Mouse (Mus musculus) forebrain, embryonic 11.5 days (tissue): ENCODE results near the gene Clcn6. TPM values are rescaled to one million over a fixed set of nuclear protein-coding genes. Genes with fewer than 3 reads are reported as not detected.

Experiments used
- ATAC-seq: fragments of 200-750 bp; cut with Nextera tagmentation; replicated peaks from 2 replicates; pipeline ENCODE4 v1.8.0; 2017; ENCODE audit warnings: moderate TSS enrichment; ENCODE audit not compliant: low FRiP score
- DNase-seq: peaks from one replicate; pipeline ENCODE4 v3.0.0-alpha.2; 2017; ENCODE audit warnings: low spot score
- H3K27ac ChIP-seq: fragments of 300-500 bp; sonication (generic); 2 replicates; pipeline ENCODE4 v1.5.1; 2014; ENCODE audit warnings: low read depth, low read length
- H3K27me3 ChIP-seq: fragments of 300-500 bp; sonication (generic); 2 replicates; pipeline ENCODE4 v1.6.1; 2014; ENCODE audit warnings: mild to moderate bottlenecking, low read length, mixed read lengths; ENCODE audit not compliant: control insufficient read depth, insufficient read depth
- H3K36me3 ChIP-seq: fragments of 300-500 bp; sonication (generic); 2 replicates; pipeline ENCODE4 v1.6.1; 2014; ENCODE audit warnings: mild to moderate bottlenecking, low read length, moderate library complexity, mixed read lengths; ENCODE audit not compliant: control insufficient read depth, insufficient read depth
- H3K4me1 ChIP-seq: fragments of 300-500 bp; sonication (generic); replicated peaks from 2 replicates; pipeline ENCODE4 v1.6.1; 2014; ENCODE audit warnings: low read length, mixed read lengths; ENCODE audit not compliant: control insufficient read depth, insufficient read depth
- H3K4me2 ChIP-seq: fragments of 300-500 bp; sonication (generic); 2 replicates; pipeline ENCODE4 v1.6.1; 2014; ENCODE audit warnings: low read depth, mild to moderate bottlenecking, low read length, moderate library complexity, mixed read lengths; ENCODE audit not compliant: severe bottlenecking
- H3K4me3 ChIP-seq: fragments of 300-500 bp; sonication (generic); 2 replicates; pipeline ENCODE4 v1.5.1; 2014; ENCODE audit warnings: low read depth, low read length
- H3K9ac ChIP-seq: fragments of 300-500 bp; sonication (generic); 2 replicates; pipeline ENCODE4 v1.6.1; 2014; ENCODE audit warnings: low read length
- H3K9me3 ChIP-seq: fragments of 300-500 bp; sonication (generic); 2 replicates; pipeline ENCODE4 v1.6.1; 2016; ENCODE audit warnings: low read length, mixed read lengths; ENCODE audit not compliant: control insufficient read depth
- WGBS: fragments of 180-500 bp; shearing (Covaris S2); extraction: QIAGEN DNeasy Blood & Tissue Kit; methylation state at CpG from one replicate; pipeline ENCODE4 v1.1.7; 2014; 5-methylcytosine and 5-hydroxymethylcytosine counted together
- polyA plus RNA-seq: library from polyadenylated mRNA; unstranded; fragments of >200 nt; fragmentation: Nextera tagmentation; extraction: Ambion mirVana; gene quantifications from 2 replicates; pipeline ENCODE4 v1.2.1, GENCODE M21; 2014

The Clcn6 gene
- polyA plus RNA-seq: 14.6 and 15.5 TPM in 2 replicates

GRCm38 (mm10) chr4:148038600-148039253 is at the start of gene Clcn6, which contains the start of gene Mthfr:
TSS of gene Clcn6 (minus strand) at chr4:148038821.
TSS of gene Mthfr (plus strand) at chr4:148039077.
- Histone ChIP-seq H3K4me2 (peak within 1 kb of the TSS; percentile 67), H3K9me3 (no peaks in the 10 kb centered on the region), H3K9ac (peak within 1 kb of the TSS; percentile 78), H3K4me3 (peak within 1 kb of the TSS; percentile 89), H3K36me3 (no peaks in the 10 kb centered on the region; the same call in 1 of the 2 replicates), H3K4me1 (peaks cover 13% of the 10 kb centered on the region), H3K27ac (peak within 1 kb of the TSS; percentile 50; the same call in 1 of the 2 replicates), H3K27me3 (no peaks in the 10 kb centered on the region)
- peak; percentile 97 for ATAC-seq
- DNase-seq: peak; percentile 100
- under 1% methylated on average over 54 of the region's 54 CpGs for WGBS

GRCm38 (mm10) chr4:148087907-148088527 is 49.4 kb upstream of the Clcn6 start, which contains the start of gene Agtrap:
TSS of gene Agtrap (minus strand) at chr4:148088031.
- H3K9me3 ChIP-seq: no peaks in the 10 kb centered on the region
- peak within 1 kb of the TSS; percentile 63 for H3K4me3 ChIP-seq
- peak within 1 kb of the TSS; percentile 83 for H3K4me2 ChIP-seq
- H3K27me3 ChIP-seq: no peaks in the 10 kb centered on the region
- 5% methylated on average over 34 of the region's 34 CpGs for WGBS
- ATAC-seq: peak; percentile 94
- DNase-seq: peak; percentile 95
- H3K27ac ChIP-seq: no peak within 1 kb of the TSS
- H3K36me3 ChIP-seq: no peaks in the 10 kb centered on the region
- H3K4me1 ChIP-seq: peaks cover 12% of the 10 kb centered on the region; the same call in 1 of the 2 replicates
- peak within 1 kb of the TSS; percentile 77 for H3K9ac ChIP-seq

- ATAC-seq: peak; percentile 73
- Histone ChIP-seq H3K9ac (peak overlapping the region; percentile 77), H3K4me1 (peaks cover 12% of the 10 kb centered on the region; the same call in 1 of the 2 replicates)
These were observed 48.7 kb upstream of the Clcn6 start for GRCm38 (mm10) chr4:148087091-148087906.

DNA sequence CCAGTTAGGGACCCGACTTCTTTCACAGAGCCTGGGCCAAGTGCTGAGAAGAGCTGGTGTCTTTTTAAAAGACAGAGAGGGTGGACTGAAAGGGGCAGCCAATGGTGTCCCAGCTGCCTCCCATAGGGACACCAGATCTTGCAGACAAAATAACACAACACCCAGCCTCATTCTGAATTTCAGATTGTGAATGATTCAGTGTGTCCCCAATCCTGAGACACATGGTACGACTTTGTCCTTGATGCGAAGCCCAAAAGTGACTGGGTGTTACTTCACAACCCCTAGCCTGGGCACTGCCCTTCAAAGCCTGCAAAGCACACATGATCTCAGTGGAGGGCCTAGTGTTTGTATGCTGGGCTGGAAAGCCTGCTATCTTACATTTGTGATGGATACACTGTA is 47.3 kb upstream of the Clcn6 start:
- Histone ChIP-seq H3K27me3 (no peaks in the 10 kb centered on the region), H3K4me1 (peaks cover 12% of the 10 kb centered on the region; the same call in 1 of the 2 replicates), H3K27ac (no peak overlapping the region), H3K4me2 (no peak overlapping the region), H3K4me3 (no peak overlapping the region), H3K9me3 (no peaks in the 10 kb centered on the region), H3K9ac (no peak overlapping the region), H3K36me3 (no peaks in the 10 kb centered on the region)
- ATAC-seq (no peak), DNase-seq (no peak)
- WGBS: 82% methylated on average over 3 of the region's 3 CpGs

More at GRCm38 (mm10) chr4:148087091-148087906, 48.7 kb upstream of the Clcn6 start:
- no peaks in the 10 kb centered on the region for H3K36me3 ChIP-seq
- no peaks in the 10 kb centered on the region for H3K9me3 ChIP-seq
- peak overlapping the region; percentile 63 for H3K4me3 ChIP-seq
- WGBS: 3% methylated on average over 30 of the region's 30 CpGs
- peak overlapping the region; percentile 83 for H3K4me2 ChIP-seq
- H3K27ac ChIP-seq: no peak overlapping the region
- H3K27me3 ChIP-seq: no peaks in the 10 kb centered on the region
- DNase-seq: no peak

GRCm38 (mm10) chr4:148085131-148085906 is 46.7 kb upstream of the Clcn6 start:
- DNase-seq (no peak), ATAC-seq (no peak)
- no peak overlapping the region for H3K4me2 ChIP-seq
- no peak overlapping the region for H3K27ac ChIP-seq
- peaks cover 12% of the 10 kb centered on the region; the same call in 1 of the 2 replicates for H3K4me1 ChIP-seq
- no peaks in the 10 kb centered on the region for H3K36me3 ChIP-seq
- no peaks in the 10 kb centered on the region for H3K9me3 ChIP-seq
- no peak overlapping the region for H3K4me3 ChIP-seq
- no peak overlapping the region for H3K9ac ChIP-seq
- no peaks in the 10 kb centered on the region for H3K27me3 ChIP-seq
- WGBS: 41% methylated on average over 10 of the region's 10 CpGs

DNA sequence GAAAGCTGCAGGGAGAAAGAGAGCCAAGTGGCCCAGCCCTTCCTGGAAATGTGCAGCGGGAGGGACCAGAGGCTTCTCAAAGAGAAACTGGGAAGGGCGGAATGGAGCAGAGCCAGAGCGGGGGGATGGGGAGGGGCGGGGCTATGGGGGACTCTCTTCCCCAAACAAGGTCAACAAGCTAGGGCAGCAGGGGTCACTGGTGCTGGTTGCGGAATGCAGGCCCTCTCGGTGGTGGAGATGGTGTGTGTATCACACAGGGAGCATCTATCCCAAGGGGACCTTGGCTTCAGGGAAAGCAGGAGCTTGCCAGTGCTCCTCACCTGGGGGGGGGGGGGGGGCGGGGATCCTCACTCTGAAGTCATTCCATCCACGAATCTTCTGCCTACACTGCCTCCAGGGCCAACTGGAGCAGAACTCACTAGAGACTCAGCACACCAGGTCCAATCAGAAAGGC is 45.7 kb upstream of the Clcn6 start:
- no peak for DNase-seq
- Histone ChIP-seq H3K27me3 (no peaks in the 10 kb centered on the region), H3K4me2 (no peak overlapping the region), H3K9me3 (no peaks in the 10 kb centered on the region), H3K4me1 (peaks cover 12% of the 10 kb centered on the region; the same call in 1 of the 2 replicates), H3K27ac (no peak overlapping the region), H3K36me3 (no peaks in the 10 kb centered on the region), H3K9ac (no peak overlapping the region), H3K4me3 (no peak overlapping the region)
- no peak for ATAC-seq
- WGBS: 10% methylated on average over 7 of the region's 8 CpGs

GRCm38 (mm10) chr4:148083176-148083899 is 44.7 kb upstream of the Clcn6 start:
- 67% methylated on average over 21 of the region's 21 CpGs for WGBS
- H3K4me3 ChIP-seq: no peak overlapping the region
- H3K27ac ChIP-seq: no peak overlapping the region
- H3K4me1 ChIP-seq: peaks cover 11% of the 10 kb centered on the region; the same call in 1 of the 2 replicates
- H3K27me3 ChIP-seq: no peaks in the 10 kb centered on the region
- no peak overlapping the region for H3K9ac ChIP-seq
- ATAC-seq (no peak), DNase-seq (no peak)
- no peaks in the 10 kb centered on the region for H3K36me3 ChIP-seq
- no peaks in the 10 kb centered on the region for H3K9me3 ChIP-seq
- no peak overlapping the region for H3K4me2 ChIP-seq
